Mouse (Mus musculus) neutrophil, adult 65 days (primary cell): Measurements from ENCODE around the gene Hpd. TPM values are rescaled to one million over a fixed set of nuclear protein-coding genes. Genes with fewer than 3 reads are reported as not detected.

ENCODE experiments used
- total RNA-seq: library from RNA; stranded (reverse); gene quantifications from 2 replicates; pipeline ENCODE4 v1.2.4, GENCODE M21; 2023

The Hpd gene
- total RNA-seq = not detected in 2 replicates

DNA sequence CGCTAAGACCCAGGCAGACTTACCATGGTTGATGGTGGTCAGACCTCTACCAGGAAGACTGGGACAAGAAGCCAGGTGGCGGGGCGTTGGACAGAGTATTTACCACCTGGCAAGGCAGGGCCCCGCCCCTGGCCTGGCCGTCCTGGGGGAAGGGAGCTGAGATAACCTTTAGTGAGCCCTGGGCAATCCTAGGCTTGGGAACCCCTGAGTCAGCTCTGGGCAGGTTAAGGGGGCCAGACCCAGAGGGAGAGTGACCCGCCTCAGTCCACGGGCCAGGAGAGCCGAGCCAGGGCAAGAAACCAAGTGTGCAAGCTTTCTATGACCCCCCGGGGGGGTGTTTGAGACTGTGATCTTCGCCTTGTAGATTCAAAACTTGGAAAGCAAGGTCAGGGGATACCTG lies at the start of gene Hpd:
Gene Hpd (minus strand): TSS at position 77 of the 400 bp plus-strand sequence.

DNA sequence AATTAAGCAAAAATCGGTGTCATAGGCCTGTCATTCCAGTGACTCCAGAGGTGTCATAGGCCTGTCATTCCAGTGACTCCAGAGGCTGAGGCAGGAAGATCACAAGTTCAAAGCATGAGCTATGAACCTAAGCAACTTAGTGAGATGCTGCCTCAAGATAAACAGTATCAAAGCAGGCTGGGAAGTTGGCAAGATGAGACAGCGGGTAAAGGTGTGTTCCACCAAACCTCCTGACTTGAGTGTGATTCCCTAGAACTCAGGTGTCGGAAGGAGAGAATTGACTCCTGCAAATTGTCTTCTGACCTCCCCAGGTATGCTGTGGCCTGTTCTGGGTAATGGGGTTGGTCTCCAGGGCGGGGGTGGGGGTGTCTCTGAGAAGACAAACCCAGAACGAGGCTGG lies 13.2 kb downstream of the Hpd start, which contains the start of gene Psmd9:
Gene Psmd9 (plus strand): TSS at position 130 of the 400 bp plus-strand sequence.

DNA sequence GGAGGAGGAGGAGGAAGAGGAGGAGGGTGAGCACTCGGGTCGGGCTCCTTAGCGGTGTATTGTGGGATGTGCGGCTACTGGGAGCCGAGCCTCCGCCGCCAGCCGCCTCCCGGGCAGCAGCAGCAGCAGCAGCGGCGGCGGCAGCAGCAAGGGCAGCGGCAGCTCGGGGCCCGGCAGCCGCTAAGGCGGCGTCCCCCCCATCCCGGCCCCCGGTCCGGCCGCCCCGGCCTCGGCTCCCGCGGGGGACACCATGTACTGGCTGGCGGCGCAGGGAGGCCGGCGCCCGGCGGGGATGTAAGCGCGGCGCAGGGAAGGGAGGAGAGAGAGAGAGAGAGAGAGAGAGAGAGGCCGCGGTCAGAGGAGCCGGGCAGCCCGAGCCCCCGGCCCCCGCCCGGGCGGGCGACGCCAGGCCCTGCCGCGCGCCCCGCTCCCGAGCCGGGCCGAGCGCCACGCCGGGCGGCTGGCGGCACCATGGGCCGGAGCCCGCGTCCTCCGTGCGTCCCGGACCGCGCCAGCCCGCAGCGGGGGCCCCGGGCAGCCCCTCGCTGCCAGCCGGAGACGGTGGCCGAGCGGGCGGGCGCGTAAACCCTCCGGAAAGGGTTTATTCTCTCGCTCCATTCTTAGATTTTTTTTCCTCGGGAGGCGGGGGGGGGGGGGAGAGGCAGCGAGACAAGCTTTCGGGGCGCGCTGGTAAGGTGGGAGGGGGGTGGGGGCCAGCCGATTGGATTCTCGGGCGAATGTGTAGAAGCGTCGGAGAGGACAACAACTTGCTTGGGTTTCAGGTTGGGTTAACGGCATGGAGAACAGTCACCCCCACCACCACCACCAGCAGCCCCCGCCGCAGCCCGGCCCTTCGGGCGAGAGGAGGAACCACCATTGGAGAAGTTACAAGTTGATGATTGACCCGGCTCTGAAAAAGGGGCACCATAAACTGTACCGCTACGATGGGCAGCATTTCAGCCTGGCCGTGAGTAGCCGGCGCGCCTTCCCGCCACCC lies 40.1 kb downstream of the Hpd start, which contains the start of gene Setd1b:
Gene Setd1b (plus strand): TSS at position 33 of the 997 bp plus-strand sequence.

DNA sequence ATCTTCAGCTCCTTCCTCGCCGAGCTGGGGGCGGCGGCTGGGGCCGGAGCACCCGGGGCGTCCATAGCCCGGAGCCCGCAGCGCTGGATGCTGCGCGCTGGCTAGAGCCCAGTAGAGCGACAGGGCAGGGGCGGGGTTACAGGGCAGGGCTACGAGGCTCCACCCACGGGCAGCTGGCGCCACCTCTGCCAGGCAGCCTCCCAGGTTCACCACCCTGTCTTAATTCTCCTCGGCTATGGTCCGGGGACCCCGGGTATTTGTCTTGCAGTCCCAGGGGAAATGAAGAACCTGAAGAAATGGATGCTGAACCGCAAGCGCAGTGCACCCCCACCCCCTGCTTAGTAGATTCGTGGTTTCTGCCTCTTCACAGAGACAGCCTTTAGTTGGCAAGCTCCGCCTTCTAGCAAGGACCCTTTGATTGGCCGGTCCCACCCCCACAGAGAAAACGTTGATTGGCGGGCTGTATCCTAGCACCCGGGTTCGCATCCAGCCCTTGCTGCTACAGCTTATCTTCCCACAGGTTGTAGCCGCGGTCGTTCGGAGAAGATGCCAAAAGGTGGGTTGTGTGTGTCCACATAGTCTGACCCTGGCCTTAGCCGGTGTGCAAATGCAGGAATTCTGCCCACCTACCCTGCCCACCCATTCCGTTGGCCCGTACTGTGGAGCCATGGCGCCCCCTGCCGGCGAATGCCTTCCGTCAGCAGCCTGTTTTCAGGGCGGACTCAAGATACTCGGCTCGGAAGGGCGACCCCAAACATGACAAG lies 50.0 kb downstream of the Hpd start, which contains the start of gene Rhof:
Gene Rhof (minus strand): TSS at position 385 of the 764 bp plus-strand sequence.

Other genes starting within 250 kb of the Hpd start
- gene Kdm2b, start 192.9 kb downstream of the Hpd start, total RNA-seq = 14.1 and 25.2 TPM in 2 replicates
- 65.7 and 80.8 TPM in 2 replicates for gene Orai1, start 167.7 kb downstream of the Hpd start, total RNA-seq
- not detected in 2 replicates for gene Morn3, start 135.7 kb downstream of the Hpd start, total RNA-seq
- gene Tmem120b, start 114.3 kb downstream of the Hpd start, total RNA-seq = 2.3 and 2.6 TPM in 2 replicates
- 15.2 and 17.6 TPM in 2 replicates for gene Rhof, start 50.0 kb downstream of the Hpd start, total RNA-seq
- gene Setd1b, start 40.5 kb downstream of the Hpd start, total RNA-seq = 65.5 and 78.3 TPM in 2 replicates
- gene Psmd9, start 13.3 kb downstream of the Hpd start, total RNA-seq = 12.8 and 16.4 TPM in 2 replicates
- gene Wdr66, start 69.4 kb upstream of the Hpd start, total RNA-seq = 0.20 and 0.22 TPM in 2 replicates
- gene Bcl7a, start 161.1 kb upstream of the Hpd start, total RNA-seq = 3.8 and 6.1 TPM in 2 replicates
- 40.6 and 61.0 TPM in 2 replicates for gene Mlxip, start 212.1 kb upstream of the Hpd start, total RNA-seq